Mouse (Mus musculus) megakaryocyte, embryonic 14.5 days (primary cell): Measurements from ENCODE around the gene Gm8773.

Experiments used
- FLI1 ChIP-seq: IDR thresholded peaks from 2 replicates; pipeline ENCODE4 v1.6.1; 2012; ENCODE audit warnings: low read length, inconsistent platforms, mixed read lengths
- GATA1 ChIP-seq: IDR thresholded peaks from 3 replicates; pipeline ENCODE4 v1.6.1; 2012; ENCODE audit warnings: mixed read lengths, low read length, inconsistent platforms, borderline replicate concordance

DNA sequence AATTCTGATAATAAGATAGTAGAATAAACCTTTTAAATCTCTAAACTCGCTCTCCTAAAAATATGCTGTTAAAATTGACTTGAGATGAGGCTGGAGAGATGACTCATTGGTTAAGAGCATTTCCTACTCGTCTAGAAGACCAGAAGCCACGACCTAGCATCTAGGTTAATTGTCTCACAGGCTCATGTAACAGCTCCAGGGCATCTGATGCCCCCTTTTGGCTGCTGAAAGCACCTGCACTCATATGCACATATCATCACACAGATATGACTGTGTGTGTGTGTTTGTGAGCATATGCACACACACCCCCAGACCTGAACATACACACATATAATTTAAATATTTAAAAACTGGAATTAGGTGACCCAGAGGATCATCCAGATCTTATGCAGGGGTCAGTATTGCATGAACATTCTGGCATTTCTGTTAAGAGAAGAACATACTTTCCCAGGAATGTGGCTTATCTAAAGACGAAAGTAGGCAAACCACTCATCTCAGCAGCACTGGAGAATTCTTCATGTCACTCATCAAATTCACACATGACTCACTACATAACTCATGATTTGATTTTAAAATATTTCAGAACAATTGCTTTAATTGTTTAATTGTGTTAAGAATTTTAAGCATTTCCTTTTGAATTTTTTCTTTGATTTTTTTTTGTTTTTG is 12.4 kb upstream of the Gm8773 start:
- TF ChIP-seq FLI1 (no peak), GATA1 (no peak)
